Mouse (Mus musculus) adrenal gland, postnatal 14 days (tissue): Measurements from ENCODE around the gene Barx1. TPM values are rescaled to one million over a fixed set of nuclear protein-coding genes. Genes with fewer than 3 reads are reported as not detected.

Experiments used
- DNase-seq: peaks from one replicate; pipeline ENCODE4 v3.0.0; 2021; ENCODE audit warnings: mixed read lengths
- total RNA-seq: library from RNA; stranded (reverse); gene quantifications from 2 replicates; pipeline ENCODE4 v1.2.3, GENCODE M21; 2021

The Barx1 gene
- total RNA-seq, 1 experiment from 2014 or later, result not detected

- no peak for DNase-seq
These were observed 2.5 kb upstream of the Barx1 start for GRCm38 (mm10) chr13:48660221-48660734.

DNA sequence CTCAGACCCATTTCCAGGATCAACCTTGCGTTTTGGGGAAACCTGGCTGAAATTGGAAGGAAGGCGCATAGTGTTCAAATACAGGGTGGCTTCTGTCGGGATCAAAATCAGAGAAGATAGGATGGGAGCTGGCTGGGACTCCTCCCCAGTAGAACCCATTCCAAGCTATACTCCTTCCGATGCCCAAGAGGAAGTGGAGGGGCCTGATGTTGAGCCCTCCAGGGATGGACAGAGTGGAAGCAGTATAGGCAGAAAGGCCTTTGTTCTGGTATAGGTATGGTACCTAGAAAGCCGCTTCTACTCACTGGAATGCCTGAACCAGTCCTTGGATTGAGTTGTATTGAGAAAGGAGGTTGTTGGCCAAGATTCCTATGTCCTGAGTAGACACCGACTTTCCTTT is 2.1 kb upstream of the Barx1 start:
- DNase-seq, result no peak

DNA sequence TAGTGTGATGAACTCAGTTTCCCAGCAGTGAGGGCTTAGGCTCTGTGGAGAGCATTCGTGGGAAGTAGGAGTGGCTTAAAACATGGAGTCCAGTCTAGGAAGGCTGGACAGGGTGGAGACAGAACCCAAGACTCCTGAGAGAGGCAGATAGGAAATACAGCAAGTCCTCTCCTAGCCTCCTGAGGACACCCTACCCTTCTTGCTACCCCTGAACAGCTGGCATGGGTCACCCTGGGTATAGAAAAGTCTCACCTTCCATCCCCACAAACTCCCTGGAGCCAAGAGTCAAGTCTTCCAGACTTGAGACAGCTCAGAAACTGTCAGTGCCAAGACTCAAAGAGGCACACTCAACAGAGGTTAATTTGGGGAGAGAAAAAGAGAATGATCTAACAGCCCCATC is 1.2 kb upstream of the Barx1 start:
- DNase-seq, result no peak

- no peak for DNase-seq
These were observed 601 bp downstream of the Barx1 start for GRCm38 (mm10) chr13:48663211-48663987.

GRCm38 (mm10) chr13:48663988-48664339 is 1.2 kb downstream of the Barx1 start:
- no peak for DNase-seq

DNA sequence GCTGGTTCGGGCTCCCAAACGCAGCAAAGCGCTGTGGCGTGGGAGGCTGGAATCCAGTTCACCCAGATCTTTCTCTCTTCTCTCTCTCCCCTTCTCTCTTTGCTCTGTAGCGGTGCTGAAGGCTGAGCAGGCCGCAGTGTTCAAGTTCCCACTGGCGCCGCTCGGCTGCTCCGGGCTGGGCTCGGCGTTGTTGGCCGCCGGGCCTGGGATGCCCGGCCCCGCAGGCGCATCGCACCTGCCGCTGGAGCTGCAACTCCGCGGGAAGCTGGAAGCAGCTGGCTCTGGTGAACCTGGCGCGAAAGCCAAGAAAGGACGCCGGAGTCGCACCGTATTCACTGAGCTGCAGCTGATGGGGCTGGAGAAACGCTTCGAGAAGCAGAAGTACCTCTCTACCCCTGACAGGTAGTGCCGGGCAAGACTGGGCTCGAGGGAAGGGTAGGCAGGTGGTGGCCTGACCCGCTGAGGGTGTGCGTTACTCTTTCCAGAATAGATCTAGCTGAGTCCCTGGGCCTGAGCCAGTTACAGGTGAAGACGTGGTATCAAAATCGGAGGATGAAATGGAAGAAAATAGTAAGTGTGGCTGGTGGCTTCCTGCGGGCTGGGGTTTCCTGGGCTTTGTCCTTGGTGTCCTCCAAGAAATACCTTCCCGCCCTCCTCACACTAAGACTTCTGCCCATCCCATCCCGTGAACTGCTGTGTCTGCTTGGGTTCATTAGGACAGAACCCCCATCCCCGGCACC is 2.3 kb downstream of the Barx1 start:
- DNase-seq, result no peak

DNA sequence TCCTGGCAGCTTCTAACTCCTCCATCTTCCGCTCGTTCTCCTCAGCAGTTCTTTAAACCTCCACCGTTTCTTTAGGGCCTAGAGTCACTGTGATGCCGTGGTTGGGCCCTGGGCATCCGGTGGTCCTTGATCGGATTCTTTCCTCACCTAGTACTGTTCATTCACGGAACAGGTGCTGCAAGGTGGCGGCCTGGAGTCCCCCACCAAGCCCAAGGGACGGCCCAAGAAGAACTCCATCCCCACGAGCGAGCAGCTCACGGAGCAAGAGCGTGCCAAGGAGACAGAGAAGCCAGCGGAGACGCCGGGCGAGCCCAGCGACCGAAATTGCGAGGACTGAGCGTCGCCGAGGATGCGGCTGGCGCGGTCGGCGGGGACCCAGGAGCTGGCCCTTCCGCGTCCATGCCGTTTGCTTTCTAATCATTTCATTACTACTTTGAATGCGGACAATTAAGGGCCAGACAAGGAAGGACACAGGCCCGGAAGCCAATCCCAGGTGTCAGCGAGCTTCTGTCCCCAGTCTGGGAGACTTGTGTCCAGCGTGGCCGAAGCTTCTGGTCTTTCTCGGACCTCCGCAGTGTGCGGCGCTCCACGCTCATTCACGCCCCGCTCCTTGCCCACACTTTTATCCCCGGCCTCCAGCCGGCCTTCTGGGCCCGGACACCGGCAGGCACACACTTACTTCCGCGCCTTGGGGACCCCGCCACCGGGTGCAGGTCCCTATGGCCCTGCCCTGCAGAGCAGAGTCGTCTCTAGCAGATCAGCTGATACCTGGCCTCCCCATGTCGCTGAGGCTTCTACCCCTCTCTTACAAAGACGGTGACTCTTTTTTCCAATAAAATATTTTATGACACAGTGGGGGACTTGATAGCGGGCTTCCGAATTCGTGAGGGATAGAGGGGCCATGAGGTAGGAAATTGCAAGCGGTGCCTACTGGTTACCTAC is 3.1 kb downstream of the Barx1 start:
- DNase-seq, result no peak

- no peak for DNase-seq
These were observed 4.7 kb downstream of the Barx1 start for GRCm38 (mm10) chr13:48667461-48667860.

GRCm38 (mm10) chr13:48668091-48668975 is 5.5 kb downstream of the Barx1 start:
- DNase-seq, result no peak

GRCm38 (mm10) chr13:48668976-48669534 is 6.3 kb downstream of the Barx1 start:
- peak; percentile 13 for DNase-seq

DNA sequence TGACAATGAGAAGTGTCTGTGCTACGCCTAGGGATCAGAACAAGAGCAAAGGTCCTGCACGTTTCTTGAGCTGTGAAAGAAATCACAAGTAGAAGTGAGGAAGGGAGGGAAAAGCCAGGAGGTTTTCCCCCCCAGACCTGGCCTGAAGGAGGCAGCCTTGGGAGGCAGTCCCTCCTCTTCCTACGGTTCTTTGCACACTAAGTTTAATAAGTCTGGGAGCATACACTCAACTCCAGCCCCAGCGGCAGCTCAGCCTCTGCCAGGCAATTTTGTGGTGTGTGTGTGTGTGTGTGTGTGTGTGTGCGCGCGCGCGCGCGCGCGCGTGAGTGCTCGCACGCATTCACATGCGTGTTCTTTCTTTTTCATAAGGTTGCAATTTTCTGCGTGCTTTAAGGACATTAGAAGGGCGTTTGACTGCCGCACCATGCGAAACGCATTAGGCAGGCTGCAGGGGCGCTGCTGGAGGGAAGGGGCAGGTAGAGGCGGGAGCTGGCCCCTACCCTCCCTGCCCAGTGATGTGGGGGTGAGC is 9.6 kb downstream of the Barx1 start:
- no peak for DNase-seq

GRCm38 (mm10) chr13:48674609-48675008 is 11.8 kb downstream of the Barx1 start:
- no peak for DNase-seq

GRCm38 (mm10) chr13:48679351-48679750 is 16.6 kb downstream of the Barx1 start:
- peak; percentile 63 for DNase-seq

- DNase-seq, result no peak
These were observed 23.9 kb downstream of the Barx1 start for GRCm38 (mm10) chr13:48686666-48687065.

- DNase-seq, result no peak
These were observed 29.2 kb downstream of the Barx1 start for GRCm38 (mm10) chr13:48691991-48692390.

DNA sequence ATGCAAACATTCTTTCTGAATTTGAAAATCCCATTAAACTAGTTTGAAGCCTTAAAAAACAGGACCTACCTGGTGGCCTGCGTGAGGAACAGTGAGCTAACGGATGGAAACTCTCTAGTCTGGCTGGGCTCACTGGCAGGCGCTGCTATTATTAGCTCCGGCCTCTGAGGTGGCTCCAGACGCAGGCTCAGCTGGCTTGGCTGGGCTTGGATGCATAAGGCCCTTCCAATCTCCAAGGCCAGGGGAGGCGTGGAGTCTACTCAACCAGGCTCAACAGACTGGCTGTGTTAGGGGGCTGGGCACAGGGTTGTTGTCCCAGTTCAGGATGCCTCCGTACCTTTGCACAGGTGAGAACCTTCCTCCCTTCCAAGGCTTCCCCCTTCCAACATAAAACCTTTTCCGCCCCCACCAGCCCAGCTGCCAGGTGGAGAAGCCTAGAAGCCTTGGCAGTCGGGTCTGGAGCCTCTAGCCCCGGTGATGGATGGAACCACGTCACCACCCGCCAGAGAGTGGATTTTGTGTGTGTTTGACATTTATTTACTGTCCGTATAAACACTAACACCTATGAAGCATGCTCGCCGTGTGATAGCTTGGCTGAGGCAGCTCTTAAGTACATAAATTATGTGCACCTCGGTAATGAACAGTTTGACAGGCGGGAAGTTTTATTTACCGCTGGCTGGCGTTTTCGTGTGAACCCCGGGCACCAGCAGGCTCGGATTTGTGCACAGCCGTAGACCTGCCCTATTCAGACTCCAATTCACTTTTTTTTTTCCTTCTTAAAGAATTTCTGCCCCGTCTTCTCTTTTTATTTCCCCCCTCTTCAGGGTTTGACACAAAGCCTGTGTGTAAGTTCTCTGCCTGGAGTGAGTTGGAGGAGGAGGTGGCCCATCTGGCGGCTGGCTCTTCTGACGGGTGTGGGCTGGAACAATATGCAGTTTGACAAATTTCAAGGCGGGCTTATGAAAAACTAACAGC is 31.6 kb downstream of the Barx1 start:
- peak; percentile 42 for DNase-seq

DNA sequence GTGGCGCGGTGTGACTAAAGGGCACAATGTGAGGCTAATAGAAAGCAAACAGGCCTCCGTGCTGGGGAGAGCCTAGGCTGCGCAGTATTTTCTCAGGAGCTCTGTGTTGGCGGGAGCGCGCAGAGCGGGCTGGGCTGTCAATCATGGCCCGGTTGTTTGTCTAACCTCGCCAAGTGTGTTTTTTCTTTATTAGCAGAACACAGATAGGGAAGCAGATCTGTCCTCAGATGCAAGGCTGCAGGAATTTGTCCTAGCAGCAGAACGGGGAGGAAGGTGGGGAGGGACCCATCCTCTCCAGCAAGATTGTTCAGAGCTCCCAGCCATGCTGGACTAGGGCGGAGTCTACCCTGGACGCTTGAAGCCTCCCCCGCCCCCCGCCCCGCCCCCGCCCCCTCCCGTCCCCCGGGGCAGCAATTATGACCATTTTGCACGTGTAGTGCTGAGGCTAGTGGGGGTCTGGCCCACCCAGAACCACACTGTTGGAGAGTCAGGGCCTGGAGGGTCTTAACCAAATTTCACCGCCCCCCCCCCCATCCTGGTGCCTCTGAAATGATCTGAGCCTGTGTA is 43.7 kb downstream of the Barx1 start:
- DNase-seq, result peak; percentile 5

GRCm38 (mm10) chr13:48712675-48713074 is 49.9 kb downstream of the Barx1 start:
- no peak for DNase-seq

DNA sequence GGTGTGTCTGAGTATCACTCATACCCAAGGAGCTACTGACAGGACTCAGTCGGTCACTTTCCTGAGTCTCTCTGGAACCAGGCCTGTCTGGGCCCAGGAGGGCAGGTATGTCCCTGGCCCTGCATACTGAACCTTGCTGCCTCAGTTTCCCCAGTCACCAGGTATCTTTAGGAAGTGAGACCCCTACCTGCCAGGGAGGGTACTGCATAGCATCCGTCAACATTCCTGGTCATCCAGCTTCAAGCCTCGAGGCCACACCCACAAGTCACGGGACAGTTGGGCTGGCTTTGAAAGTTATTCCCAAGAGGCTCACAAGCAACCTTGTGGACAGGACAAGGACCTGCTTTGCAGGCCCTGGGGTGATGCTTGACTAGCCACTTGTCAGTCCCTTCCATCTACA is 53.3 kb downstream of the Barx1 start:
- DNase-seq, result no peak
